Mouse (Mus musculus): Measurements from ENCODE around the gene Kif1c.

The Kif1c gene

GRCm38 (mm10) chr11:70699722-70700556 is at the start of gene Kif1c, which contains the start of gene Inca1:
Kif1c (plus strand) TSS chr11:70700548.
Inca1 (minus strand) TSS chr11:70700155.
- peak; percentile 94 for DNase-seq

GRCm38 (mm10) chr11:70651391-70651790 is 49.0 kb upstream of the Kif1c start:
- DNase-seq: no peak

GRCm38 (mm10) chr11:70652029-70652883 is 48.1 kb upstream of the Kif1c start:
- DNase-seq: no peak

- no peak for DNase-seq
Observed at GRCm38 (mm10) chr11:70652884-70653344, 47.4 kb upstream of the Kif1c start.

- DNase-seq: peak; percentile 89
Observed at GRCm38 (mm10) chr11:70653345-70654197, 46.8 kb upstream of the Kif1c start.

- DNase-seq: peak; percentile 84
Observed at GRCm38 (mm10) chr11:70654198-70654922, 46.0 kb upstream of the Kif1c start, which contains the start of gene Pfn1. Pfn1 (minus strand) TSS chr11:70654644.

- peak; percentile 88 for DNase-seq
Observed at GRCm38 (mm10) chr11:70654923-70655570, 45.3 kb upstream of the Kif1c start.

- no peak for DNase-seq
Observed at GRCm38 (mm10) chr11:70655571-70656455, 44.5 kb upstream of the Kif1c start.

- DNase-seq: peak; percentile 8
Observed at GRCm38 (mm10) chr11:70656456-70656927, 43.9 kb upstream of the Kif1c start.

- peak; percentile 20 for DNase-seq
Observed at GRCm38 (mm10) chr11:70656964-70657363, 43.4 kb upstream of the Kif1c start, which contains the start of gene Eno3. Eno3 (plus strand) TSS chr11:70657202.

GRCm38 (mm10) chr11:70657573-70657972 is 42.8 kb upstream of the Kif1c start:
- no peak for DNase-seq

- no peak for DNase-seq
Observed at GRCm38 (mm10) chr11:70657991-70658390, 42.4 kb upstream of the Kif1c start.

- DNase-seq: no peak
Observed at GRCm38 (mm10) chr11:70658521-70658920, 41.8 kb upstream of the Kif1c start.

- DNase-seq: no peak
Observed at GRCm38 (mm10) chr11:70658942-70659341, 41.4 kb upstream of the Kif1c start.

- no peak for DNase-seq
Observed at GRCm38 (mm10) chr11:70660571-70660970, 39.8 kb upstream of the Kif1c start.

- no peak for DNase-seq
Observed at GRCm38 (mm10) chr11:70663101-70663500, 37.2 kb upstream of the Kif1c start.

- DNase-seq: no peak
Observed at GRCm38 (mm10) chr11:70663957-70664356, 36.4 kb upstream of the Kif1c start.

- DNase-seq: no peak
Observed at GRCm38 (mm10) chr11:70664741-70665140, 35.6 kb upstream of the Kif1c start.

- DNase-seq: no peak
Observed at GRCm38 (mm10) chr11:70666687-70667086, 33.7 kb upstream of the Kif1c start.

All from retina, postnatal 1 day (tissue).